Mouse (Mus musculus) left cerebral cortex, postnatal 4 days (tissue): ENCODE measurements at regions not wholly inside any gene's neighbourhood (a gene's known extent, or its start where the extent isn't known, plus 50 kb on each side); places are given as distances from the start of the nearest gene placed in this dataset.

Source experiments
- DNase-seq: peaks from one replicate; pipeline ENCODE4 v3.0.0-alpha.2; 2022
- intact Hi-C: fragments of 180-260 bp; cut with DNase I; formaldehyde crosslinking; loops from one replicate; pipeline ENCODE4 v1.15.1; 2025

- intact Hi-C loops: no loop called here
- no peak for DNase-seq
Measured at GRCm38 (mm10) chr1:146185444-146185843, 309.1 kb upstream of the Brinp3 start.

DNA sequence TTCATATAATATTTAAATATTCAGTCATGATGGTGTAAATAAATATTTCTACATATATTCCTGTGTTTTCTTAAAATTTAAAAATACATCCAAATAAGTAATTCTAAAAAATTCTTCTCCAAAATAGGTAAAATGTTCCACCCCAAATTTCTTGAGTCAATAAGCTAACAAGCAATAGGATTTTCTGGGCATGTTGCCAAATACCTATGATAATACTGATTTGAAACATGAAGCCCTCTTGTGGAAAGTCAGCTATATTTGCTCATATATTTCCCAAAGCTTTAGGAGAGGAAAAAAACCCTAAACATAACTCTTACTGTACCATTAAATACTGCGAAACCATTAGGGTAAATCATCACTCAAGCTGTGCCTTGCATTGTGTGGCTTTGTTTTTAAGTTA lies 282.9 kb upstream of the Brinp3 start:
- DNase-seq: no peak

DNA sequence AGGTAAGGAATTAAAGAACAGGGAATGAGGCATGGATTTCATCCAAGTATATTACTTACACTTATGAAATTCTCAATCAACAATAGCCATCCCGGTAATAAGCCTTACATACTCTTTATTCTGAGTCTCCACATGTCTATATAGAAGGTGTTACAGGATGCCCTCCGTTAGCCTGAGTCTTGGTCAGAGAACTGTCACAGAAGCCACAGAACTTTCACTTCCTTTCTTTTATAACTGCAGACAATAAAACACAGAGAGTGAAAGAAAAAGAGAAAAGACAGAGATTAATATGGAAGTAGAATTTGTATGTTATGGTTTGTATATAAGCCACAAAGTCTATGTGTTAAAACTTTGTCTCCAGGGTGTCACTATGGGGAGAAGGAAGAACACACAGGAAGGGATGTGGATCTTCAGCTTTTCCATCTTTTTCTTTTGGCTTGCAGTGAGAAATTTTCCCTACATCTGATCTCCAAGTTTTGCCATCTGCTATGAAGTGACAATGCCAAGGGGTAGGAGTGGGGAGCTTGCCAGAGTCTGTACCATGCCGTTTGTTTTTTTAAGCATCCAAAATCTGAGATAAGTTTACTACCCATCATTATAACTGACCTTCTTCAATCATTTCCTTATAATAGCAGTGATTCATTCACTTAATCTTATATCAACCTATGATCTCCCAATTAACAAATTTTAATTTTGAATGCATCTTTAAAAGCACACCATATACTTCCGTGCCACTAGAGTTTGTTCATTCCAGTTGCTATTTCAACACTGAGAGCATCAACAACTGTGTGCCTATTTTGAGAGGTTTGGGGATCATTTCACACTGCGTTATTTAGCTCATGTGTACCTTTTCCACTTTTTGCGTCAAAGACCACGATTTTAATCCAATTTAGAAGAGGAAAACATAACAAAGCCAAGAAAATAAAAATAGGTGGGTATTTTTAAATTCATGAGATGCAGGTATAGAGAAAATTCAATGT lies 262.8 kb upstream of the Brinp3 start:
- intact Hi-C loops: no loop called here
- DNase-seq: peak; percentile 50

More for the DNA sequence above, 282.9 kb upstream of the Brinp3 start:
- intact Hi-C loops: no loop called here

DNA sequence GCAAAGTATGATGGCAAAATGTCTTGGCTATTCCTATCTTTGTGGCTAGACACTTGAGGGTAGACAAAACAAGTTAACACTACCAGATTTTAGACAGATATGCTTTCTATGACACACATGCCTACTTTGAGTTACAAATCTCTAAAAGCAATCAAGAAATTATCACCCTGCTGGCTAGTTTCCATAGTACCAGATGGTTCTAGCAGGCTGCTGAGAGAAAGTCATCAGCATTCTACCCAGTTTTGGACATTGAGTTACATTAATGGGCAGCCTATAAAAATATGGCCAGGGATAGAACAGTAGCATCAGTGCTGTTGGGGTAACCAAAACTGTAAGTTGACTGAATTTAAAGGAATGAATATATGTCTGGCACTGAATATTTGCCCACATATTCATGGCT lies 234.2 kb upstream of the Brinp3 start:
- intact Hi-C loops: no loop called here

DNA sequence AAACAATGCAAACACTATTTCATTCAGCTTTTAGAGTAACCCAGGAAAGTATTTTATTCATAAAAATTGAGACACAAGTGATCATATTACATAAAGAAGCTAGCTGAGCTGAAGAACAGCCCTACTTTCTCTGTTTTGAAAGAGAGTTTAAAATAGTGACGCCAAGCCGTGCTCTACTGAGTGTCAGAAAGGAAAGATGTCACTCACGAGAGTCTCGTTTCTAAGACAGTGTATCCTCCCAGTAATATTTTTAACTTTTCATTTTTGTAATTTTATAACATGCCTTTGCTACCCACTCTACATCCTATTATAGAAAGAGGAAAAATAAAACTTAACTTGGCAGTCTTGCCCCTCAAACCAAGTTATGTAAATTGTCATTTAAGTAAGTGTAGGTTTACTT lies 195.5 kb upstream of the Brinp3 start:
- DNase-seq: no peak
- intact Hi-C loops: no loop called here

More for the DNA sequence above, 234.2 kb upstream of the Brinp3 start:
- DNase-seq: no peak

DNA sequence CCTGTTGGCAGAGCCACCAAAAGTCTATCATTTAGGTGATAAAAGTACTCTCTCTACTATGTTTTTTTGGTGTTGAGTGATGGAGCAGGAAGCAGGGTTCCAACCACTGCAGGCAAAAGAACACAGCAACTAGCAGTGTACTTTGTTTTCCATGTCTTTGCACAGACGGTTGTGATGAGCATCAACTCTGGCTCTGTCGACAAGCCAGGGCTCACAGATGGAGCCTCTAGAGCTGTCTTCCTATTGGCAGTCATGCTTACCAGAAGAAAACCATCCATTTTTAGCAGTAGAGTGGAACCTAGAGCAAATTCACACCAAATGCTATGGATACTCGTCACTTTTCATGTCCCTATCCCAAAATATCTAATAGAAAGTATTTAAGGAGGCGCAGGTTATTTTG lies 182.0 kb upstream of the Brinp3 start:
- intact Hi-C loops: no loop called here
- DNase-seq: no peak

DNA sequence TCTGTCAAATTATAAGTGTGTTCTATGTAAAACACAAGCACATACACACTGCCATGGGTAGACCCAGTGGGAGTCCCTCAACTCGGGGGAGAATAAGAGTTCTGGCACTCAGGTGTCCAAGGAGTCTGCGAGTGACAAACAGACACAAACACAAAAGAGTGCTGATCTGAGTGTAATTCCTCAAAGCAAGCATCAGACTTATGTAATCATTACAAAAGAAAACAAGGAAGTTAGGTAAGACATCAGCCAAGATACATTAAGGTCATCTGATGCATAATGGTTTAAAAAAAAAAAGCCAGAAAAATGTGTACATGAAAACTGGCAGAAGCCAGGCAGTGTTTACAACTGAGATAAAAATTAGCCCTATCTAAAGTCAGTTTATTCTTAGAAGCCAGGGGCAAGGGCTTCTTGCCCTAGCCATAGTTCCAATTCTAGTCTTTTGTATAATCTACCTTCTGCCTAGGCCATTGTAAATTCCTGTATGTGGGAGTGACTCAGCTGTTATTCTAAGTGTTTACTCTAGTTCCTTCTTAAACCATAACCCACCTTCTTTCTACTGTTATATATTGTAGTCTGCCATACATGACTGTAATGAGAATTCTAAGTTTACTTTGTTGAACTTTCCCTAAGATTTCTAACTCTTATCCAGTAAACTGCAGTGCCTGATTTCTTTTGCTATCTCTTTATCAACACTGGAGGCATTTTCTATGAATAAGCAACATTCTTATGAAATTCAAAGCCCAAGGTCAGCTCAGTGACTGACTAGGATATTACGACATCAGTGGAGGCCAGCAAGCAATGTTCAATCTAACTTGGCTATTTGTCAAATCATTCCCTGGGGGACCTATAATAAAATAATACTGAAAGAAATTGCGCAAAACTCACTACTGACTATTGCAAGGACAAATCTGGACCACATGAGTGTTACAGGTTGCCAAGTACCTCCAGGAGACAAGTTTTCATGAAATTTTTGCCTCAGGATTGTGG lies 178.1 kb upstream of the Brinp3 start:
- DNase-seq: no peak
- intact Hi-C loops: no loop called here

DNA sequence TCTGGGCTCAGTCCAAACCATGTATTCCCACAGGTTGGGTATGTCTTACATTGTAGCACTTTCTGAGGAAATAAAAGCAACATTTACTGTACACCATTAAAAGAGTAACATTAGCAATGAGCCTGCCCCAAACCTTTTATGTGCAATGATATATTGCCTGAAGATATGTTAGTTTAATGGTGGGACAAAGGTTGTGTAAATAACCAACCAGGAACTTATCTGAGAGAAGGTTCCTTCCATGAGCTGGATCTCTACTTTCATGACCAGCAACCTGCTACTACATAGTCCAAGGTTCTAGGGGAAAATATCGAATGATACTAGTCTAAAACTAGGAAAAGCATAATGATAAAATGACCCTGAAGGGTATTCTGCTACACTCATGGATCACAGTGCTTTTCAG lies 172.5 kb upstream of the Brinp3 start:
- intact Hi-C loops: no loop called here

DNA sequence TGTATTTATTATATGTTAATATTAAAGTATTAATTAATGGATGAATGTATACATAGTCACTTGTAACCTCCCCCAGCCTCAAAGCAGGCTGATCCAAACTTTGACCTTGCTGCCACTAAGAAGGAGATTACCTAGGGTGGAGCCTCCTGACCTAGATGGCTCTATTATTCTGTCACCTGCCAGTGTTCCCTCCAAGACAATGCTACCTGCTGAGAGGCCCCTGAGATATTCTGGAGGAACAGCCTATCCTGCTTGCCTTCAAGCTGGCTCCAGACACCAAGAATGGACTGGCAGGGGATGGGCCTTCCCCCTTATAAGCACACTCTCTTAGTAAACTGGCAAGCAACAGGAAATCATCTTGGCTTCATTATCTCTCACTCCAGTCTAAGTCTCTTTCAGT lies 171.7 kb upstream of the Brinp3 start:
- intact Hi-C loops: no loop called here
- no peak for DNase-seq

More for the DNA sequence above, 172.5 kb upstream of the Brinp3 start:
- DNase-seq: no peak

DNA sequence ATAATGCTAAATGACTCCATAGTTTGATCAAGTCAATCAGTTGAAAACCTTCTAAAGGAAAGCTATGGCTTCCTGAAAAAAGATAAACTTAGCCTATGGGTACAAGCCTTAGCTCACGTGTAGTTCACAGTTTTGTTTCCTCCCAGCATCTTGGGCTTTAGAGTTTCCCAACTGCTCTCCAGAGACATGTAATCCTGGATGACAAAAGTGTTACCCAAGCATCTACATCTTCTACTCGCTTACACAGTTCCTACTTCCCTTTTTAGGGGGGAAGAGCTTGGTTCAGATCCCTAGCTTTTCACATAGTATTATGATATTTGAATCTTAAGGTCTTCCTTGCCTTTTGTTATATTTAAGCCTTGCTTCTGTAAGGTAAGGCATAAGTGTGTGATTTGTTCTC lies 157.5 kb upstream of the Brinp3 start:
- no peak for DNase-seq
- intact Hi-C loops: no loop called here

DNA sequence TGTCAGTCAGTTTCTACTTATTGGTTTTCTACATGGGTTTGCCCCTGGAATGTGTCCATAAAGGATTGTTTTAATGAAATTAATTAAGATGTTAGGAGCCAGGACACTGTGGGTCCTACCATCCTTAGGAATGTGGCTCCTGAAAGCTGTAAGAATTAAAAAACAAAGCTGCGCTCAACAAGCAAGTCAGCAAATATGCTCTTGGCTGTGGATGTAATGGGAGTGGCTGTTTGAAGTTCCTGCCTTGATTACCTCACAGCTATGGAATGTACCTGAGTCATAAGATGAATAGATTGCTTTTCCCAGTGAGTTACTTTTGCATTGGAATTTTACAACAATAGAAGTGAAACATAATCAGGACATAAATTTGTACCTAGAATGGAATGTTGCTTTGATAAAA lies 137.6 kb upstream of the Brinp3 start:
- intact Hi-C loops: no loop called here

GRCm38 (mm10) chr1:146358301-146358700 lies 136.3 kb upstream of the Brinp3 start:
- intact Hi-C loops: no loop called here
- DNase-seq: no peak

More for the DNA sequence above, 137.6 kb upstream of the Brinp3 start:
- no peak for DNase-seq

DNA sequence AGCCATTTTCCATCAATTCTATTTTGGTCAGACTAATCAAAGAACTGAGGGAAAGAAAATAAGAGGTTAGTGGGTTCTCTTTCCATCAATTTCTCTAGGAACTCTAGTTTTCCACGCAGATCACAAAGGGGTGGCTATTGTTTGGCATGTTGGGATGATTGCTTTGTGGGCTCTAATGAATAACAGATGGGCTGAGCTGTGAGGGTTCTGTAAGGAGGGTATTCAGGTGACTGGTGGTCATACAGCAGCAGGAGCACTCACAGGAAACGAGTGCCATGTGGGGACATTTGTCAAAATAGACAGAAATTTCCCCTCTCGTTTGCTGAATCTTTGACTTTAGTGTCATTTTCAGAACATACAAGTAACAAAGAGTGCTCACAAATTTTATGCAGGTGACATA lies 134.9 kb upstream of the Brinp3 start:
- peak; percentile 6 for DNase-seq
- intact Hi-C loops: no loop called here

- intact Hi-C loops: no loop called here
- DNase-seq: no peak
Measured at GRCm38 (mm10) chr1:146360124-146360523, 134.4 kb upstream of the Brinp3 start.

- intact Hi-C loops: no loop called here
- peak; percentile 26 for DNase-seq
Measured at GRCm38 (mm10) chr1:146363777-146364176, 130.8 kb upstream of the Brinp3 start.
